Mouse (Mus musculus): ENCODE results near the gene Actn4. TPM values are rescaled to one million over a fixed set of nuclear protein-coding genes. Genes with fewer than 3 reads are reported as not detected.

Gene Actn4
- total and polyA plus RNA-seq, 3 experiments = 60.5 to 267 TPM; not detected in 1

GRCm38 (mm10) chr7:28948746-28949145 lies 13.4 kb downstream of the Actn4 start:
- Histone ChIP-seq H3K27ac (ENCODE audit: control insufficient read depth, low read depth, low read length) (no peak overlapping the region), H3K36me3 (ENCODE audit: control insufficient read depth in 1 of 2, insufficient read depth in 2 of 2, low read length in 2 of 2) (peaks cover 10 to 33% of the 10 kb centered on the region in 2 experiments), H3K79me2 (ENCODE audit: control insufficient read depth, insufficient read depth, low read length, poor library complexity) (peaks cover 63% of the 10 kb centered on the region), H3K4me3 (ENCODE audit: control insufficient read depth in 1 of 2, insufficient read depth in 1 of 2, low read depth in 2 of 2, low read length in 2 of 2) (no peak overlapping the region), H3K27me3 (ENCODE audit: control insufficient read depth in 1 of 2, insufficient read depth in 2 of 2, low read length in 2 of 2) (no peaks in the 10 kb centered on the region), H3K9ac (ENCODE audit: control insufficient read depth, low read depth, low read length, poor library complexity, severe bottlenecking) (no peak overlapping the region), H3K4me1 (ENCODE audit: control insufficient read depth in 1 of 2, insufficient read depth in 2 of 2, low read length in 2 of 2) (peaks cover 9 to 19% of the 10 kb centered on the region in 2 experiments), H3K9me3 (replicated peaks; ENCODE audit: insufficient read depth, low read length) (no peaks in the 10 kb centered on the region)
- DNase-seq (ENCODE audit: low read depth, low spot score) = no peak
- TF ChIP-seq GATA1 (IDR thresholded peaks at IDR 0.05; ENCODE audit: low read depth, low read length) = no peak
- TF ChIP-seq NELFE (IDR thresholded peaks at IDR 0.05; ENCODE audit: low read depth, low read length) = no peak
- TF ChIP-seq HCFC1 (IDR thresholded peaks at IDR 0.05; ENCODE audit: low read depth, low read length) = no peak
- TF ChIP-seq ZNF384 (IDR thresholded peaks at IDR 0.05; ENCODE audit: low read depth, low read length) = no peak
- TF ChIP-seq SMC3 (IDR thresholded peaks at IDR 0.05; ENCODE audit: low read depth, low read length) = no peak
- no peak for TF ChIP-seq MYC (IDR thresholded peaks at IDR 0.05; ENCODE audit: low read depth, low read length)
- TF ChIP-seq ZMIZ1 (IDR thresholded peaks at IDR 0.05; ENCODE audit: low read depth, low read length) = no peak
- TF ChIP-seq SIN3A (IDR thresholded peaks at IDR 0.05; ENCODE audit: low read length) = no peak
- no peak for TF ChIP-seq CTCF (IDR thresholded peaks at IDR 0.05 in 2 of 3, conservative IDR thresholded peaks at IDR 0.05 in 1 of 3; ENCODE audit: control insufficient read depth in 1 of 3, insufficient read depth in 1 of 3, low read depth in 2 of 3, low read length in 3 of 3, poor library complexity in 1 of 3, severe bottlenecking in 1 of 3)
- TF ChIP-seq UBTF (IDR thresholded peaks at IDR 0.05; ENCODE audit: borderline replicate concordance, insufficient read depth, low read depth, low read length) = no peak

GRCm38 (mm10) chr7:28946271-28946610 lies 15.9 kb downstream of the Actn4 start:
- Histone ChIP-seq H3K36me3 (ENCODE audit: control insufficient read depth in 1 of 2, insufficient read depth in 2 of 2, low read length in 2 of 2) (peaks cover 10 to 14% of the 10 kb centered on the region in 2 experiments), H3K9ac (ENCODE audit: control insufficient read depth, low read depth, low read length, poor library complexity, severe bottlenecking) (no peak overlapping the region), H3K4me1 (ENCODE audit: control insufficient read depth in 1 of 2, insufficient read depth in 2 of 2, low read length in 2 of 2) (peaks cover 4% of the 10 kb centered on the region in 2 experiments; a peak in 2 of 4 replicates), H3K4me3 (ENCODE audit: control insufficient read depth in 1 of 2, insufficient read depth in 1 of 2, low read depth in 2 of 2, low read length in 2 of 2) (no peak overlapping the region), H3K79me2 (ENCODE audit: control insufficient read depth, insufficient read depth, low read length, poor library complexity) (peaks cover 61% of the 10 kb centered on the region), H3K27me3 (ENCODE audit: control insufficient read depth in 1 of 2, insufficient read depth in 2 of 2, low read length in 2 of 2) (no peaks in the 10 kb centered on the region), H3K9me3 (replicated peaks; ENCODE audit: insufficient read depth, low read length) (no peaks in the 10 kb centered on the region), H3K27ac (ENCODE audit: control insufficient read depth, low read depth, low read length) (no peak overlapping the region)
- DNase-seq (ENCODE audit: low read depth, low spot score) = no peak
- TF ChIP-seq RAD21 (IDR thresholded peaks at IDR 0.05; ENCODE audit: low read depth, low read length) (no peak), EP300 (IDR thresholded peaks at IDR 0.05; ENCODE audit: low read depth in 1 of 2, low read length in 2 of 2) (no peak), GABPA (IDR thresholded peaks at IDR 0.05; ENCODE audit: low read depth, low read length) (no peak), HCFC1 (IDR thresholded peaks at IDR 0.05; ENCODE audit: low read depth, low read length) (no peak), POLR2AphosphoS5 (IDR thresholded peaks at IDR 0.05; ENCODE audit: borderline replicate concordance, low read depth, low read length) (no peak), JUND (IDR thresholded peaks at IDR 0.05; ENCODE audit: low read depth, low read length) (no peak), ZC3H11A (IDR thresholded peaks at IDR 0.05; ENCODE audit: low read depth, low read length) (no peak), KAT2A (conservative IDR thresholded peaks at IDR 0.05; ENCODE audit: low read depth, low read length) (no peak), ETS1 (IDR thresholded peaks at IDR 0.05; ENCODE audit: low read depth, low read length) (no peak)

All from MEL (cell line).